Mouse (Mus musculus) kidney, adult 2 months (tissue): Measurements from ENCODE around the gene Pparg. TPM values are rescaled to one million over a fixed set of nuclear protein-coding genes. Genes with fewer than 3 reads are reported as not detected.
A peak's percentile ranks its signal among the peaks of the same experiment; 100 is the strongest.

Source experiments
- DNase-seq: peaks from one replicate; pipeline ENCODE4 v3.0.0; 2021
- H3K27ac ChIP-seq: fragments of 200-500 bp; 2 replicates; pipeline ENCODE4 v1.5.1; 2012; ENCODE audit warnings: low read depth, low read length, control low read depth, inconsistent platforms; ENCODE audit not compliant: insufficient read depth
- H3K27me3 ChIP-seq: fragments of 200-500 bp; replicated peaks from 2 replicates; pipeline ENCODE4 v1.6.1; 2012; ENCODE audit warnings: mild to moderate bottlenecking, moderate library complexity, low read length, inconsistent platforms; ENCODE audit not compliant: control insufficient read depth, insufficient read depth
- H3K36me3 ChIP-seq: fragments of 200-500 bp; 2 replicates; pipeline ENCODE4 v1.6.1; 2012; ENCODE audit warnings: mild to moderate bottlenecking, moderate library complexity, low read length, inconsistent platforms; ENCODE audit not compliant: control insufficient read depth, insufficient read depth
- H3K4me1 ChIP-seq: fragments of 200-500 bp; 2 replicates; pipeline ENCODE4 v1.6.1; 2011; ENCODE audit warnings: low read length; ENCODE audit not compliant: control insufficient read depth, insufficient read depth
- H3K4me3 ChIP-seq: fragments of 200-500 bp; 2 replicates; pipeline ENCODE4 v1.5.1; 2011; ENCODE audit warnings: mild to moderate bottlenecking, low read depth, low read length, control low read depth; ENCODE audit not compliant: insufficient read depth
- CTCF ChIP-seq: fragments of 200-500 bp; conservative IDR thresholded peaks from 2 replicates; pipeline ENCODE4 v1.5.1; 2011; ENCODE audit warnings: low read depth, mild to moderate bottlenecking, control low read depth, low read length, moderate library complexity, mixed read lengths; ENCODE audit not compliant: insufficient read depth, insufficient read length
- POLR2A ChIP-seq: fragments of 200-500 bp; IDR thresholded peaks from one replicate; pipeline ENCODE4 v1.6.1; 2011; ENCODE audit warnings: low read depth, low read length, control low read depth
- WGBS: fragments of 180-500 bp; shearing (Covaris S2); methylation state at CpG from one replicate; pipeline ENCODE4 v1.1.7; 2018; 5-methylcytosine and 5-hydroxymethylcytosine counted together
- polyA plus RNA-seq: library from polyadenylated mRNA; depleted of rRNA; stranded (reverse); fragments of >200 nt; gene quantifications from 2 replicates; pipeline ENCODE4 v1.2.3, GENCODE M21; 2012

Gene Pparg
- polyA plus RNA-seq, 1 experiment = 13.5 TPM

DNA sequence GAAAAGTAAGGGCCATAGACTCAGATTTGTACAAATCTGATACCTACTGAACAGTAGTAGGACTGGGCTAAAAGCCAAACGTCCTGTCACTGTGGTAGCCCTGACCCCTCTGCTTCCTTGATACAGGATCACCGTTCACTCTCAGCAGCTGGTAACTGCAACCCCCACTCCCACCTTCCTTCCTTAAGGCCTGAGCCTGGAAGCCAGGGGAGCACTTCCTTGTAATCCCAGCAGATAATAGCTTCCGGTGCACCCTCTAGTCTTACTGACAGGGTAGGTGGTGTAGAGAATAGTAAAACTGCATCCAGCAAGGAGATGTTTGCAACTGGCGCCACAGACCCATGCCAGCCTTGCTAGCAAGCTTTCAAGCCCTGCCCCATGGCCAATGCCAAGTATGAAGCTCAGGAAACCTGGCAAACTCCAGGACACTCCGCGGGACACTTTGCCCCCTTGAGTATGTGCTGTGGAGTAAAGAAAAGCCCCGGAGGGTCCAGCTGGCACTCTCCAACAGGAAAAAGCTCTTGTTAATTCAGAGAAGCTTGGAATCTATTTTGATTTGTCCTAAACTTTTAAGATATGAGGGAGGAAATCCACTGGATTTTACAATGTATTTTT, 116.4 kb downstream of the Pparg start:
- Histone ChIP-seq H3K27me3 (no peaks in the 10 kb centered on the region), H3K4me3 (no peak overlapping the region), H3K27ac (no peak overlapping the region; the same call in 1 of the 2 replicates), H3K4me1 (peaks cover 5% of the 10 kb centered on the region; the same call in 1 of the 2 replicates), H3K36me3 (no peaks in the 10 kb centered on the region)
- peak; percentile 36 for DNase-seq
- WGBS = 45% methylated on average over 7 of the region's 7 CpGs
- TF ChIP-seq CTCF (no peak), POLR2A (no peak)

GRCm38 (mm10) chr6:115479963-115480321, 119.2 kb downstream of the Pparg start:
- no peaks in the 10 kb centered on the region for H3K27me3 ChIP-seq
- peaks cover 5% of the 10 kb centered on the region; the same call in 1 of the 2 replicates for H3K4me1 ChIP-seq
- TF ChIP-seq CTCF (no peak), POLR2A (no peak)
- H3K4me3 ChIP-seq = no peak overlapping the region
- H3K36me3 ChIP-seq = no peaks in the 10 kb centered on the region
- H3K27ac ChIP-seq = no peak overlapping the region
- DNase-seq = no peak

DNA sequence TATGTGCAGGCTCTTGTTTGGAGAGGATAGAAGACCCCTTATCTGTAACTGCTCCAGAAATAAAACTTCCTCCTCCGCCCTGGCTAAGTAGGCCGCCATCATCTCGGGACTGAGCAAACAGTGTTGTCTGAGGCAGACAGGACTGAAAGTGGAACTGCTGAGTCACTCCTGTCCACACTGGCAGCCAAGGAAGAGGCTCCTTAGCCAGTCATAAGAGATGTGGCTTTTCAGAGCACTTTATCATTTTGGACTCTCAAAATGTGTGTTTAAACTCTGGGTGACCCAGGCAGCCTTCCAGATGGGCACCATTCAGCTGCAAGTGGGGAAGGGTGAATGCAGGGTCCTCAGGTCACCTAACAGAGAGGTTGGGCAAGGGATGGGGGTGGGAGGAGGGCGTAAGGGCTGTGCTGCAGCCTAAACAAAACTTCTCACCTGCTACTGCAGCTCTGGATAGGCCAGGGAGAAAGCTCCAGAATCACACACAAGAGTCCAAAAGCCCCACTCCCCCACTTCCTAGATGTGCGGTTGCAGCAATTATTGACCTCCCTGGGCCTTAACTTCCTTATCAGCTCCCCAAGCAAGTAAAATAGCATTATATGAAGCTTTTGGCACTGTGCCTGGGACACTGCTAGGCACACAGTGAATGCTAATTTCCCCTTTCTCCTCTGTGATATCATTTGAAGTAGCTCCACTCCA, 119.7 kb downstream of the Pparg start:
- Histone ChIP-seq H3K4me1 (peaks cover 5% of the 10 kb centered on the region; the same call in 1 of the 2 replicates), H3K4me3 (no peak overlapping the region), H3K36me3 (no peaks in the 10 kb centered on the region), H3K27me3 (no peaks in the 10 kb centered on the region), H3K27ac (no peak overlapping the region)
- TF ChIP-seq CTCF (no peak), POLR2A (no peak)
- DNase-seq = peak; percentile 70
- WGBS = 61% methylated on average over 5 of the region's 5 CpGs

- Histone ChIP-seq H3K36me3 (no peaks in the 10 kb centered on the region), H3K27ac (no peak overlapping the region), H3K4me1 (peaks cover 5% of the 10 kb centered on the region; the same call in 1 of the 2 replicates), H3K27me3 (no peaks in the 10 kb centered on the region), H3K4me3 (no peak overlapping the region)
- no peak for DNase-seq
- WGBS = 43% methylated on average over 1 of the region's 1 CpGs
- no peak for TF ChIP-seq POLR2A
- TF ChIP-seq CTCF = no peak
These were observed 120.2 kb downstream of the Pparg start for GRCm38 (mm10) chr6:115481018-115481354.

GRCm38 (mm10) chr6:115481603-115482002, 120.9 kb downstream of the Pparg start:
- no peak overlapping the region for H3K27ac ChIP-seq

DNA sequence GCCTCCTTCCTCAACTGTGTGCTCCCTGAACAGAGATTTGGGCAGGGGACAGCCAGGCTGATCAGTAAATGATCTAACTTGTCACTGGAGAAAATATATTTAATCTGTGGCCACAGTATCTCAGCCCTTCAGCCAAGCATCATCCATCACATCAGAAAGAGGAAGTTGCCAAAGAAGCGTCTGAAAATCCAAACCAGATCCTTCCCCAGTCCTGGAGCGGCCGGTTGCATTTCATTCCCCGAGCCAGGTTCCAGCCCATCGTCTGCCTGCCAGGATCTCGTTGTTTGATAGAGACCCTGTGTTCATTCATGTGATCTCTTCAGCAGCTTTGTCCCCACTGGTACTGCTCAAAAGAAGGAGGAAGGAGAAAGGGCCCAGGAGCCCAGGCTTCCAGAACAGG, 124.9 kb downstream of the Pparg start:
- peak; percentile 41 for DNase-seq

More at GRCm38 (mm10) chr6:115481603-115482002, 120.9 kb downstream of the Pparg start:
- no peak for DNase-seq
- Histone ChIP-seq H3K4me3 (no peak overlapping the region), H3K27me3 (no peaks in the 10 kb centered on the region), H3K36me3 (no peaks in the 10 kb centered on the region), H3K4me1 (peaks cover 5% of the 10 kb centered on the region; the same call in 1 of the 2 replicates)
- TF ChIP-seq CTCF = no peak
- no peak for TF ChIP-seq POLR2A
- 77% methylated on average over 3 of the region's 3 CpGs for WGBS

DNA sequence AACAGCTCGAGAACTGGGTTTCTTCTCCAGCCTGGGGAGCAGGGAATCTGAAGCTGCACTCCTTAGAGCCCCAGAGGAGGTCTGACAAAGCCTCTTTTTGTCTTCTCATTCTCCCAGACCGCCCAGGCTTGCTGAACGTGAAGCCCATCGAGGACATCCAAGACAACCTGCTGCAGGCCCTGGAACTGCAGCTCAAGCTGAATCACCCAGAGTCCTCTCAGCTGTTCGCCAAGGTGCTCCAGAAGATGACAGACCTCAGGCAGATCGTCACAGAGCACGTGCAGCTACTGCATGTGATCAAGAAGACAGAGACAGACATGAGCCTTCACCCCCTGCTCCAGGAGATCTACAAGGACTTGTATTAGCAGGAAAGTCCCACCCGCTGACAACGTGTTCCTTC, 129.1 kb downstream of the Pparg start:
- H3K27ac ChIP-seq = no peak overlapping the region
- no peaks in the 10 kb centered on the region for H3K36me3 ChIP-seq
- no peak for DNase-seq
- no peaks in the 10 kb centered on the region for H3K4me1 ChIP-seq
- no peak for TF ChIP-seq POLR2A
- no peak for TF ChIP-seq CTCF
- 87% methylated on average over 9 of the region's 9 CpGs for WGBS
- no peaks in the 10 kb centered on the region; the same call in 1 of the 2 replicates for H3K27me3 ChIP-seq
- H3K4me3 ChIP-seq = no peak overlapping the region

More for the DNA sequence above, 124.9 kb downstream of the Pparg start:
- H3K36me3 ChIP-seq = no peaks in the 10 kb centered on the region
- peaks cover 2% of the 10 kb centered on the region; the same call in 1 of the 2 replicates for H3K4me1 ChIP-seq
- WGBS = 50% methylated on average over 6 of the region's 6 CpGs
- H3K27ac ChIP-seq = no peak overlapping the region
- TF ChIP-seq POLR2A (no peak), CTCF (no peak)
- no peak overlapping the region for H3K4me3 ChIP-seq
- H3K27me3 ChIP-seq = no peaks in the 10 kb centered on the region; the same call in 1 of the 2 replicates
